Mouse (Mus musculus) left cerebral cortex, adult 6 months (tissue): ENCODE data around the gene Gm3685. TPM values are rescaled to one million over a fixed set of nuclear protein-coding genes. Genes with fewer than 3 reads are reported as not detected.

Experiments used
- long read RNA-seq, 2 experiments: library from polyadenylated mRNA; unstranded; transcript quantifications; one replicate each; pipeline ENCODE4 v2.0.0; 2019 to 2020
- polyA plus RNA-seq: library from polyadenylated mRNA; unstranded; fragments of <200 nt; fragmentation: Nextera tagmentation; gene quantifications from 2 replicates; pipeline ENCODE4 v1.2.3, GENCODE M21; 2021

Gene Gm3685
- polyA plus RNA-seq = not detected in 2 replicates
- long read RNA-seq, experiment 1 = 0 reads
- long read RNA-seq, experiment 2 = 0 reads

GRCm38 (mm10) chr14:7044870-7045269 lies at the start of gene Gm3685:
Gene Gm3685 (minus strand): TSS chr14:7044970.

GRCm38 (mm10) chr14:7026781-7027749 lies 17.7 kb downstream of the Gm3685 start, which contains the start of gene Gm10406:
Gene Gm10406 (minus strand): TSS chr14:7027449.

Other genes starting within 250 kb of the Gm3685 start
- not detected in 2 replicates for gene Gm3642, start 204.7 kb downstream of the Gm3685 start, polyA plus RNA-seq
- 2.8 and 3.2 TPM in 2 replicates for gene Gm3667, start 155.0 kb downstream of the Gm3685 start, polyA plus RNA-seq
- not detected in 2 replicates for gene Gm6356, start 71.2 kb downstream of the Gm3685 start, polyA plus RNA-seq
- 0.38 and 0.43 TPM in 2 replicates for gene Gm10406, start 17.5 kb downstream of the Gm3685 start, polyA plus RNA-seq
- 3.0 and 3.1 TPM in 2 replicates for gene Gm3696, start 55.7 kb upstream of the Gm3685 start, polyA plus RNA-seq
- not detected in 2 replicates for gene Gm6676, start 80.4 kb upstream of the Gm3685 start, polyA plus RNA-seq
- 3.6 and 4.7 TPM in 2 replicates for gene Gm3512, start 129.6 kb upstream of the Gm3685 start, polyA plus RNA-seq
- not detected in 2 replicates for gene Gm16434, start 149.6 kb upstream of the Gm3685 start, polyA plus RNA-seq
- not detected in 2 replicates for gene Gm3727, start 219.7 kb upstream of the Gm3685 start, polyA plus RNA-seq